Mouse (Mus musculus) ES-E14 (cell line): ENCODE measurements around the gene Tmcc2. TPM values are rescaled to one million over a fixed set of nuclear protein-coding genes. Genes with fewer than 3 reads are reported as not detected.

Source experiments
- DNase-seq: peaks from one replicate; pipeline ENCODE4 v3.0.0-alpha.2; 2013; ENCODE audit warnings: low read depth, low spot score
- H3K27ac ChIP-seq: 2 replicates; pipeline ENCODE4 v1.5.1; 2012; ENCODE audit warnings: low read depth, mild to moderate bottlenecking, low read length, moderate library complexity, mixed read lengths; ENCODE audit not compliant: poor library complexity, insufficient read depth, severe bottlenecking
- H3K36me3 ChIP-seq: 2 replicates; pipeline ENCODE4 v1.6.1; 2012; ENCODE audit warnings: mild to moderate bottlenecking, low read length, moderate library complexity, mixed read lengths; ENCODE audit not compliant: control insufficient read depth, poor library complexity, insufficient read depth, severe bottlenecking
- H3K4me1 ChIP-seq, 2 experiments: fragments of 150-350 bp in 1 of 2; sonication (generic) in 1 of 2; 2 replicates each; pipeline ENCODE4 v1.6.1; 2012; ENCODE audit warnings: low read length in 2 of 2, mild to moderate bottlenecking in 1 of 2, mixed read lengths in 1 of 2; ENCODE audit not compliant: control insufficient read depth in 2 of 2, insufficient read depth in 2 of 2, poor library complexity in 1 of 2
- H3K4me3 ChIP-seq, 2 experiments: fragments of 150-350 bp in 1 of 2; sonication (generic) in 1 of 2; 2 replicates each; pipeline ENCODE4 v1.5.1; 2012; ENCODE audit warnings: low read length in 2 of 2, low read depth in 1 of 2, mild to moderate bottlenecking in 1 of 2, mixed read lengths in 1 of 2; ENCODE audit not compliant: insufficient read depth in 1 of 2, poor library complexity in 1 of 2, severe bottlenecking in 1 of 2
- H3K9ac ChIP-seq: 2 replicates; pipeline ENCODE4 v1.6.1; 2012; ENCODE audit warnings: low read depth, mild to moderate bottlenecking, low read length, mixed read lengths; ENCODE audit not compliant: poor library complexity, insufficient read depth, severe bottlenecking
- H3K9me3 ChIP-seq: fragments of 150-350 bp; sonication (generic); 2 replicates; pipeline ENCODE4 v1.6.1; 2012; ENCODE audit warnings: low read depth, mild to moderate bottlenecking, low read length; ENCODE audit not compliant: control insufficient read depth, insufficient read depth
- CHD2 ChIP-seq: IDR thresholded peaks from 2 replicates; pipeline ENCODE4 v1.6.1; 2014; ENCODE audit warnings: mild to moderate bottlenecking, low read depth, low read length, inconsistent platforms
- HCFC1 ChIP-seq: IDR thresholded peaks from 2 replicates; pipeline ENCODE4 v1.6.1; 2012; ENCODE audit warnings: low read length, inconsistent platforms, borderline replicate concordance; ENCODE audit not compliant: insufficient read depth
- MAFK ChIP-seq: IDR thresholded peaks from 2 replicates; pipeline ENCODE4 v1.6.1; 2014; ENCODE audit warnings: mild to moderate bottlenecking, low read depth, low read length, inconsistent platforms; ENCODE audit not compliant: insufficient read depth
- ZC3H11A ChIP-seq: IDR thresholded peaks from 2 replicates; pipeline ENCODE4 v1.6.1; 2012; ENCODE audit warnings: low read depth, mild to moderate bottlenecking, inconsistent platforms, low read length, borderline replicate concordance
- ZNF384 ChIP-seq: IDR thresholded peaks from 2 replicates; pipeline ENCODE4 v1.6.1; 2012; ENCODE audit warnings: low read depth, low read length, inconsistent platforms
- in situ Hi-C, 2 experiments: fragments of 600-800 bp; cut with MboI; formaldehyde crosslinking; loops; one replicate each; pipeline ENCODE4 v1.15.1; 2025; ENCODE audit warnings: low sequenced_read_pairs in 2 of 2, inconsistent platforms in 1 of 2; ENCODE audit not compliant: unreplicated experiment in 2 of 2
- total RNA-seq: library from RNA; depleted of rRNA; stranded (reverse); fragments of 300-350 nt; gene quantifications from 2 replicates; pipeline ENCODE4 v1.2.3, GENCODE M21; 2012

Gene Tmcc2
- total RNA-seq, 1 experiment: 7.9 TPM

- no peaks in the 10 kb centered on the region for H3K9me3 ChIP-seq
- no peak overlapping the region for H3K27ac ChIP-seq
- TF ChIP-seq CHD2 (no peak), ZNF384 (no peak), MAFK (no peak), HCFC1 (no peak), ZC3H11A (no peak)
- H3K4me3 ChIP-seq: no peak overlapping the region
- H3K4me1 ChIP-seq: no peaks in the 10 kb centered on the region
- no peak for DNase-seq
- in situ Hi-C loops: no loop called here
- no peaks in the 10 kb centered on the region for H3K36me3 ChIP-seq
- no peak overlapping the region for H3K9ac ChIP-seq
Observed at GRCm38 (mm10) chr1:132388813-132389803, 2.0 kb downstream of the Tmcc2 start.

GRCm38 (mm10) chr1:132387943-132388342, 3.1 kb downstream of the Tmcc2 start:
- Histone ChIP-seq H3K9ac (no peak overlapping the region), H3K4me1 (no peaks in the 10 kb centered on the region), H3K36me3 (no peaks in the 10 kb centered on the region), H3K9me3 (no peaks in the 10 kb centered on the region), H3K27ac (no peak overlapping the region), H3K4me3 (no peak overlapping the region)
- DNase-seq: no peak
- in situ Hi-C loops: no loop called here
- TF ChIP-seq CHD2 (no peak), HCFC1 (no peak), MAFK (no peak), ZNF384 (no peak), ZC3H11A (no peak)

GRCm38 (mm10) chr1:132386266-132386665, 4.8 kb downstream of the Tmcc2 start:
- in situ Hi-C loops: no loop called here
- no peak overlapping the region for H3K27ac ChIP-seq
- no peak overlapping the region for H3K9ac ChIP-seq
- TF ChIP-seq HCFC1: no peak
- no peak for TF ChIP-seq ZNF384
- TF ChIP-seq ZC3H11A: no peak
- TF ChIP-seq MAFK: no peak
- no peak for TF ChIP-seq CHD2
- peaks cover 0 to under 1% of the 10 kb centered on the region in 2 experiments; a peak in 1 of 4 replicates for H3K4me1 ChIP-seq
- DNase-seq: no peak
- no peaks in the 10 kb centered on the region for H3K36me3 ChIP-seq
- H3K4me3 ChIP-seq: no peak overlapping the region
- no peaks in the 10 kb centered on the region for H3K9me3 ChIP-seq

- peaks cover 0 to 2% of the 10 kb centered on the region in 2 experiments; a peak in 1 of 4 replicates for H3K4me1 ChIP-seq
- no peak for TF ChIP-seq ZNF384
- no peak for TF ChIP-seq ZC3H11A
- no peak for TF ChIP-seq CHD2
- H3K36me3 ChIP-seq: no peaks in the 10 kb centered on the region; the same call in 1 of the 2 replicates
- no peak overlapping the region for H3K27ac ChIP-seq
- DNase-seq: no peak
- H3K9me3 ChIP-seq: no peaks in the 10 kb centered on the region
- H3K9ac ChIP-seq: no peak overlapping the region
- in situ Hi-C loops: no loop called here
- no peak overlapping the region for H3K4me3 ChIP-seq
Observed at GRCm38 (mm10) chr1:132385711-132386110, 5.4 kb downstream of the Tmcc2 start.
